Mouse (Mus musculus) hindbrain, embryonic 16.5 days (tissue): ENCODE results near the gene Iqch. TPM values are rescaled to one million over a fixed set of nuclear protein-coding genes. Genes with fewer than 3 reads are reported as not detected.

Experiments used
- ATAC-seq: fragments of 200-750 bp; cut with Nextera tagmentation; 2 replicates; pipeline ENCODE4 v1.8.0; 2017; ENCODE audit warnings: moderate TSS enrichment, moderate library complexity
- H3K27ac ChIP-seq: fragments of 300-500 bp; sonication (generic); 2 replicates; pipeline ENCODE4 v1.5.1; 2014; ENCODE audit warnings: low read depth, mild to moderate bottlenecking, control low read depth, low read length, moderate library complexity
- H3K27me3 ChIP-seq: fragments of 300-500 bp; sonication (generic); replicated peaks from 2 replicates; pipeline ENCODE4 v1.6.1; 2014; ENCODE audit warnings: low read length; ENCODE audit not compliant: control insufficient read depth, insufficient read depth
- H3K36me3 ChIP-seq: fragments of 300-500 bp; sonication (generic); 2 replicates; pipeline ENCODE4 v1.6.1; 2014; ENCODE audit warnings: mild to moderate bottlenecking, low read length, moderate library complexity, mixed read lengths; ENCODE audit not compliant: control insufficient read depth, insufficient read depth
- H3K4me1 ChIP-seq: fragments of 300-500 bp; sonication (generic); 2 replicates; pipeline ENCODE4 v1.6.1; 2014; ENCODE audit warnings: low read depth, low read length; ENCODE audit not compliant: control insufficient read depth, insufficient read depth
- H3K4me2 ChIP-seq: fragments of 300-500 bp; sonication (generic); 2 replicates; pipeline ENCODE4 v1.6.1; 2014; ENCODE audit warnings: mild to moderate bottlenecking, low read length, control low read depth, moderate library complexity
- H3K4me3 ChIP-seq: fragments of 300-500 bp; sonication (generic); 2 replicates; pipeline ENCODE4 v1.5.1; 2014; ENCODE audit warnings: mild to moderate bottlenecking, low read length, control low read depth, moderate library complexity
- H3K9ac ChIP-seq: fragments of 300-500 bp; sonication (generic); 2 replicates; pipeline ENCODE4 v1.6.1; 2014; ENCODE audit warnings: low read depth, mild to moderate bottlenecking, control low read depth, low read length, moderate library complexity
- H3K9me3 ChIP-seq: fragments of 300-500 bp; sonication (generic); 2 replicates; pipeline ENCODE4 v1.6.1; 2014; ENCODE audit warnings: mild to moderate bottlenecking, low read length, moderate library complexity; ENCODE audit not compliant: control insufficient read depth
- WGBS: fragments of 180-500 bp; shearing (Covaris S2); extraction: QIAGEN DNeasy Blood & Tissue Kit; methylation state at CpG from one replicate; pipeline ENCODE4 v1.1.7; 2014; 5-methylcytosine and 5-hydroxymethylcytosine counted together
- polyA plus RNA-seq: library from polyadenylated mRNA; unstranded; fragments of >200 nt; fragmentation: Nextera tagmentation; extraction: Ambion mirVana; gene quantifications from 2 replicates; pipeline ENCODE4 v1.2.1, GENCODE M21; 2015

Gene Iqch
- polyA plus RNA-seq, 1 experiment from 2014 or later: 0.14 TPM

DNA sequence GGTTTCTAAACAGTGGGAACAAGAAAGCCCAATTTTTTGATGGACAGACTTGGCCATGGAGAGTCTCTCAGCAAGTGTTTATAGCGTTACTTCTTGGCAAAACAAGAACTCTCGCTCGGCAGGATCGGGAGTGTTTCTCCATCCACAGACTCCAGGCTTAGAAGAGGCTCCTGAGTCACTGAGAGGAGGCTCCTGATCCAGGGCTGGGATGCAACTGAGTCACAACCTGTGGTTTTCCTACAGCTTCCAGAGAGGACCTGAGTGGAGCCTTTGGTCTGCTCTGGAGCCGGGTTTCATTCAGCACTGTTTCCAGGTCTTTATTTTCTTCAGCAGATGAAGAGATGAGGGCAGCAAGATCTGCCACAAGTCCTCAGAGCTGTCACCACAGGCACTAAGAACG lies 5.7 kb upstream of the Iqch start:
- H3K27me3 ChIP-seq: no peaks in the 10 kb centered on the region
- H3K27ac ChIP-seq: no peak overlapping the region
- no peak overlapping the region for H3K9ac ChIP-seq
- H3K4me1 ChIP-seq: peaks cover 29% of the 10 kb centered on the region
- no peaks in the 10 kb centered on the region for H3K36me3 ChIP-seq
- no peak overlapping the region for H3K4me3 ChIP-seq
- WGBS: 78% methylated on average over 6 of the region's 6 CpGs
- no peaks in the 10 kb centered on the region for H3K9me3 ChIP-seq
- no peak overlapping the region for H3K4me2 ChIP-seq
- ATAC-seq: no peak

DNA sequence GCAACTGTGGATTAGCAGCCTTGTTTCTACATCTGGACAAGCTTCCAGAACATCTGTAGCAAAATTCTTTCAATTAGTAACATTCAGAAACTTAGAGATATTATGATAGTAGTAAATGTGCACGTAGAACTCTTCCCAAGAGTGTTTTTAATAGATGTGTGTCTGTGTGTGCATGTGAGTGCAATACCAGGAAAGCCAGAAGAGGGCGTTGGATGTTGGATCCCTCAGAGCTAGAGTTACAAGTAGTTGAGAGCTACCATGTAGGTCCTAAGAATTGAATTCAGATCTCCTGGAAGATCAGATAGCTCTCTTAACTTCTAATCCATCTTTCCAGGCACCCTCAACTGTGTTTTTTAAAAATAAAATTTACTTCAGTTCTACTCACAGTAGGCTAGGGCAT lies 4.3 kb upstream of the Iqch start:
- Histone ChIP-seq H3K36me3 (no peaks in the 10 kb centered on the region), H3K4me3 (no peak overlapping the region), H3K27ac (no peak overlapping the region), H3K4me1 (peaks cover 22% of the 10 kb centered on the region), H3K27me3 (no peaks in the 10 kb centered on the region), H3K9me3 (no peaks in the 10 kb centered on the region), H3K9ac (no peak overlapping the region), H3K4me2 (no peak overlapping the region)
- WGBS: 80% methylated on average over 2 of the region's 2 CpGs
- no peak for ATAC-seq

DNA sequence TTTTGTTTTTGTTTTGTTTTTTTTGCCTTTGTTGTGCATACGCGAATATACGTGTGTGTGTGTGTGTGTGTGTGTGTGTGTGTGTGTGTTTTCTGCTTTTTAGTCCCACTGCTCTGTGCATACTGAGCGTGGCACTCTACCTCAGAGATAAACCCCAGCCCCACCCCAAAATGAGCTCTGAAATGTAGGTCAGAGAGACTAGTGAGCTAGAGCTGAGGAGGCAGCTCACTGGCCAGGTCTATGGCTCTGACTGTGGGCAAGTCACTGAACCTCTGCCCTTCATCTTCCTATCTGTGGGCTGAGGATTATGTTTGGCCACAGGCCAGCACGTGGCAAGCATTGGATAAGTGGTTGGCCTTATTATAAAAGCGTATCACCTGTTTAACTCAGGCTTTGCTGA lies 1.6 kb upstream of the Iqch start:
- Histone ChIP-seq H3K4me2 (peak overlapping the region; percentile 58), H3K27me3 (no peaks in the 10 kb centered on the region), H3K9me3 (no peaks in the 10 kb centered on the region), H3K27ac (no peak overlapping the region), H3K36me3 (no peaks in the 10 kb centered on the region), H3K9ac (no peak overlapping the region), H3K4me1 (peaks cover 14% of the 10 kb centered on the region), H3K4me3 (peak overlapping the region; percentile 96)
- no peak for ATAC-seq
- WGBS: 63% methylated on average over 6 of the region's 6 CpGs

DNA sequence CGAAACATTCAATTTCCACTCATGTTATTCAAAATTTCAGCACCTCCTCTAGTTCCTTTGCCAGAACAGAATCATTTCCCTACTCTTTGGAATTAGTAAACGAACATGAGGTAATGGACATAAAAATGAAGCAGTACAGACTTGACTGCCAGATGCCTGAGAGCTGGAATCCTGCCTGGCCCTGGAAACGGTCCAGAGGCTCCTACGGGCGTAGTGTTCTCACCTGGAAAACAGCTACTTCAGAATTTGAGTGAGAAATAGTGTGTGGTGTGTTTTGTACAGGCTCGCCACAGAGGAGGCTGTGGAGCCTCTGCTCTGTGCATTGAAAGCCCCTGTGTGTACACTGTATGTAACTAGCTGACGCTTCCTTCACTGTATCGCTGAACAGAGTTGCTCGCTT lies 5.6 kb downstream of the Iqch start:
- 81% methylated on average over 9 of the region's 9 CpGs for WGBS

DNA sequence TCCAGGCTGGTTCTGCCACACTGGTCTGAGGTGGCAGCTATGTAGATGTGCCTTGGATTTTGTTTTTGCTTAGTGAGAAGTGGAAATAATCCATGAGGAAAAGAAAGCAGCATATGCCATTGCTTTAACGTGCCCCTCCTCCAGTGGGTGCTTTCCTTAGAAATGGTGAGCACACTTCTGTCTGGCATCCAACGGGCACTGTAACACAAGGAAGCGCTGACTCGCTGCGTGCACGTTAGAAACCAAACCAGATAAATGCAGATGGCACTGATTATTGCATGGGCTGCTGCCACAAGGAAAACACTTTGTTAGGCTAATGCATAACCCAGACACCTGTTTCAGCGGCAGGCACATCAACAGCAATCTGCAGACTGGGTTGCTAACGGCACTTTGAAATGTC lies 6.6 kb downstream of the Iqch start:
- Histone ChIP-seq H3K27ac (no peak overlapping the region), H3K9ac (no peak overlapping the region), H3K9me3 (no peaks in the 10 kb centered on the region), H3K4me3 (no peak overlapping the region), H3K36me3 (no peaks in the 10 kb centered on the region), H3K4me2 (no peak overlapping the region), H3K4me1 (no peaks in the 10 kb centered on the region), H3K27me3 (no peaks in the 10 kb centered on the region)
- no peak for ATAC-seq
- WGBS: 84% methylated on average over 8 of the region's 8 CpGs

More for the DNA sequence above, 5.6 kb downstream of the Iqch start:
- no peaks in the 10 kb centered on the region for H3K9me3 ChIP-seq
- no peaks in the 10 kb centered on the region for H3K4me1 ChIP-seq
- H3K27ac ChIP-seq: no peak overlapping the region
- no peak overlapping the region for H3K4me3 ChIP-seq
- H3K27me3 ChIP-seq: no peaks in the 10 kb centered on the region
- H3K9ac ChIP-seq: no peak overlapping the region
- ATAC-seq: no peak
- no peak overlapping the region for H3K4me2 ChIP-seq
- no peaks in the 10 kb centered on the region for H3K36me3 ChIP-seq

DNA sequence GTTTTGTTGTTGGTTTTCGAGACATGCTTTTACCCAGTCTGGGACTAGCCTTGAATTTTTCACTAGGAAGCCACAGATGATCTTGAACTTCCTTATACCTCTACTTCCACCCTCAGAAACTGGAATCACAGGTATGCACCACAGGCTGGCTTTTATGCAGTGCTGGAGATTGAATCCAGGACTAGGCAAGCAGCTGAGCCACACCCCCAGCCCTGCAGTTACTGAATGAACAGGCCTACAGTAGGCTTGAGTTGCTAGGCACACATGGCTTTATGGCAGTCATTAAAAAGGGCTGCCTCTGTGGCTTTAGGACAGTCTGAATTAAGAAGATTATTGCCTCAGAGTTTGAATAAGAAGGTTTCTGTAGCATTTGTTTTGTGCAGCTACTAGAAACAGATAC lies 7.3 kb downstream of the Iqch start:
- H3K4me2 ChIP-seq: no peak overlapping the region
- no peak overlapping the region for H3K4me3 ChIP-seq
- ATAC-seq: no peak
- H3K9me3 ChIP-seq: no peaks in the 10 kb centered on the region
- no peaks in the 10 kb centered on the region for H3K27me3 ChIP-seq
- H3K9ac ChIP-seq: no peak overlapping the region
- 96% methylated on average over 1 of the region's 1 CpGs for WGBS
- H3K36me3 ChIP-seq: no peaks in the 10 kb centered on the region
- H3K4me1 ChIP-seq: no peaks in the 10 kb centered on the region
- no peak overlapping the region for H3K27ac ChIP-seq

DNA sequence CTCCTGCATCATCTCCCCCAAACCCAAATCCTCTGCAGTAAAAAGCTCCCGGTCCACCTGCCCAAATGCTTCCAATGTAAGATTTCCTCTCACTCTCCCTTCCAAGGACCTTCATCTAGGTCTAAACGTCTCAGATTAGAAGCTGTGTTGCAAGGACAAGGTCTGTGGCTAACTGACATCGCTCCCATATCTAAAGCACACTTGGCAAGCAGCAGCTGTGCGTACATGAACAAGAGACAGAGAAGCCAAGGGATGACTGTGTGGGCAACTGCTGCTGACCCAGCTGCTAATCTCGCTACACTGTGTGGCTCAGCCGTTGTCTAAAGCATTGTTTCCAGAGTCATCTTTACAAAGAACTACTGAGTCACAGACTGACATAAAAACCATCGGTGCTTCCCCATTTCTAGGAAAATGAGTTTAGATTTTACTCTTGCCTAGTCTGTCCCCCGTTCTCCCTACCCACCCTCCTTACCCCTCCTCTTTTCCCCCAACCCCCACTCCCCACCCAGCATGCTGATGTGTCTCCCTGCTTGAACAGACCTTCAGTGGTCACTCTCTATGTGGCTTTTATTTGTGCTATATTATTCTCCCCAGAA lies 10.5 kb downstream of the Iqch start:
- no peak for ATAC-seq
- Histone ChIP-seq H3K4me1 (no peaks in the 10 kb centered on the region), H3K27me3 (no peaks in the 10 kb centered on the region), H3K36me3 (no peaks in the 10 kb centered on the region), H3K27ac (no peak overlapping the region), H3K4me3 (no peak overlapping the region), H3K4me2 (no peak overlapping the region), H3K9me3 (peaks cover 9% of the 10 kb centered on the region), H3K9ac (no peak overlapping the region)
- 88% methylated on average over 8 of the region's 8 CpGs for WGBS

DNA sequence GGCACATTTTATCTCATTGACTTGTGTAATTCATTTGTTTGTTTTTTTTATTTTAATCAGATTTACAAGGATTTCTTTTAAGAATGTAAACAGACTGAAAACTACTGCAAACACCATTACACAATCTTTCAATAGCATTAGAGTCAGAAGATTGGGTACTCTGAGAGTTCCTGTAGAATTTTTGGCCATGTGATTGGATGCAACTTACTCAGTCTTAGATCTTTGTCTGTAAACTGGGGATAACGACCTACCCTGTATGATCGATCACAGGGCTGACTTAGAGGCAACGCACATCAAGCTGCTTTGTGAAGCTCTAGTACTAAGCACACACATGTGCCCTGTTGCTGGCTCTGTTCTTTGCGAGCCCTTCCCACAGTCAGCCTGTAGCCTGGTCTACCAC lies 11.7 kb downstream of the Iqch start:
- H3K4me1 ChIP-seq: no peaks in the 10 kb centered on the region
- ATAC-seq: no peak
- WGBS: 92% methylated on average over 4 of the region's 4 CpGs
- no peaks in the 10 kb centered on the region for H3K36me3 ChIP-seq
- no peak overlapping the region for H3K4me3 ChIP-seq
- no peak overlapping the region for H3K4me2 ChIP-seq
- no peaks in the 10 kb centered on the region for H3K27me3 ChIP-seq
- no peak overlapping the region for H3K27ac ChIP-seq
- peaks cover 9% of the 10 kb centered on the region for H3K9me3 ChIP-seq
- no peak overlapping the region for H3K9ac ChIP-seq

DNA sequence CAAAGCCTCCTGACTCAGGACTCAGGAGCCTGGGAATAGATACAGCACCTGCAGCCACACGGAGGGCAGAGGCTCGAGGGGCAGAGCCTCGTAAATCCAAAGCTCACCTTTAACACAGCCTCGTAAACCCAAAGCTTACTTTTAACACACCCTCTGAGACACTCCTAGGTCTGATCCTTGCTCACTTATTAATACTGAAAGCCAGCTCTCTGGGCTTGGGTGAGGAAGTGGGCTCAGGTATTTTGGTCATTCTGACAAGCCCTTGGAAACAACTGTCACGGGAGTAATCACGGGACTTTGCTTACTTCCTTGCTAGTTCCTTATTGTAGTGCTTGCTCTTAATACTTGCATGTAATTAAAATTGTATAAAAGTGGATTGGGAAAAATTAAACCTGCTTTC lies 13.1 kb downstream of the Iqch start:
- Histone ChIP-seq H3K4me2 (no peak overlapping the region), H3K9me3 (peaks cover 9% of the 10 kb centered on the region), H3K36me3 (no peaks in the 10 kb centered on the region), H3K4me3 (no peak overlapping the region), H3K27me3 (no peaks in the 10 kb centered on the region), H3K9ac (no peak overlapping the region), H3K4me1 (no peaks in the 10 kb centered on the region), H3K27ac (no peak overlapping the region)
- 86% methylated on average over 6 of the region's 6 CpGs for WGBS
- ATAC-seq: no peak

DNA sequence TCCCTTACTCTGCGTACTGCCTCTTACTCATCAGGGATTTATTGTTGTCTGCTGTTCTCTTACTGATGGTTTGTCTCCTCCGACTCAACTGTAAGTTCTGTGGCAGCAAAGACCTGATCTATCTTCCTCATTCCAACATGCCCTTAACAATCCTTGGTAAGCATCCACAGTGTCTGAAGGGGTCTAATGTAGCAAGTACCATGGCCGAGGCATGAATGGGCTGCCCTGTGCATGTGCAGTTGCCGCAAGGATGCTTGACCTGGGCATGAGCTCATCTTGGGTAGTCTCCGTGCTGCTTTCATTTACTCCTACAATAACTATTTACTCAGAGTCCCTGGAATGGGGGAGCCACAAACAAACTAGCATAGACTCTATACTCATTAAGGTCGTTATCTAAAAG lies 17.0 kb downstream of the Iqch start:
- Histone ChIP-seq H3K27me3 (no peaks in the 10 kb centered on the region), H3K4me2 (no peak overlapping the region), H3K4me3 (no peak overlapping the region), H3K36me3 (no peaks in the 10 kb centered on the region), H3K27ac (no peak overlapping the region), H3K9me3 (peaks cover 9% of the 10 kb centered on the region), H3K4me1 (no peaks in the 10 kb centered on the region), H3K9ac (no peak overlapping the region)
- no peak for ATAC-seq
- WGBS: 91% methylated on average over 6 of the region's 6 CpGs
